Mouse (Mus musculus) thymus, adult 2 months (tissue): Measurements from ENCODE around the gene Pitpnb.

ENCODE experiments used
- CTCF ChIP-seq: fragments of 200-500 bp; IDR thresholded peaks from 2 replicates; pipeline ENCODE4 v1.5.1; 2012; ENCODE audit warnings: mild to moderate bottlenecking, control low read depth, low read length, moderate library complexity, borderline replicate concordance; ENCODE audit not compliant: control insufficient read depth, poor library complexity, insufficient read depth; ENCODE audit errors: extremely low read depth
- POLR2A ChIP-seq: fragments of 200-500 bp; IDR thresholded peaks from 2 replicates; pipeline ENCODE4 v1.6.1; 2012; ENCODE audit warnings: mild to moderate bottlenecking, low read length, control low read depth, moderate library complexity; ENCODE audit not compliant: control insufficient read depth, poor library complexity, insufficient read depth; ENCODE audit errors: extremely low read depth

DNA sequence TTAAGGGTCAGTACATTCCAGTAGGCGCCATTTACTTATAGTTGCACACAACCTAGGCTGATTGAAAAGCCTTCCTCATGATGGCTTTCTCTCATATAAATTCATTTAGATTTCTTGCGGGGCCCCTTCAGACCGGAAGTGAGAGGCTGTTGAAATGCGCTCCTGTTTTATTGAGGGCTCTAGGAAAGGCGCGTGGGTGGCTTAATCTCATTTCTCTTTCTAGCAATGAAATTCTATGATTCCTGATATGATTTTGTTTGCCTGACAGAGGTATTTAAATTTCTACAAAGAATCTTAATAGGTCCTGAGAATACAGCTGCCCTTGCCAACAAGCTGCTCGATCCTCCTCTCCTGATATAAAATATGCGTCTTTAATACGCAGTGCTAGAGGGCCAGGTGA, 95.2 kb downstream of the Pitpnb start:
- TF ChIP-seq POLR2A, result no peak
- TF ChIP-seq CTCF, result no peak
